Mouse (Mus musculus) ovary, postnatal 14 days (tissue): ENCODE measurements at regions not wholly inside any gene's neighbourhood (a gene's known extent, or its start where the extent isn't known, plus 50 kb on each side); places are given as distances from the start of the nearest gene placed in this dataset.
"Not testable (repeated sequence)": the region's sequence is repeated elsewhere in the genome, so short reads cannot be mapped to it uniquely, and the experiment has no call there.

Source experiments
- DNase-seq: peaks from one replicate; pipeline ENCODE4 v3.0.0; 2022; ENCODE audit warnings: low spot score

DNA sequence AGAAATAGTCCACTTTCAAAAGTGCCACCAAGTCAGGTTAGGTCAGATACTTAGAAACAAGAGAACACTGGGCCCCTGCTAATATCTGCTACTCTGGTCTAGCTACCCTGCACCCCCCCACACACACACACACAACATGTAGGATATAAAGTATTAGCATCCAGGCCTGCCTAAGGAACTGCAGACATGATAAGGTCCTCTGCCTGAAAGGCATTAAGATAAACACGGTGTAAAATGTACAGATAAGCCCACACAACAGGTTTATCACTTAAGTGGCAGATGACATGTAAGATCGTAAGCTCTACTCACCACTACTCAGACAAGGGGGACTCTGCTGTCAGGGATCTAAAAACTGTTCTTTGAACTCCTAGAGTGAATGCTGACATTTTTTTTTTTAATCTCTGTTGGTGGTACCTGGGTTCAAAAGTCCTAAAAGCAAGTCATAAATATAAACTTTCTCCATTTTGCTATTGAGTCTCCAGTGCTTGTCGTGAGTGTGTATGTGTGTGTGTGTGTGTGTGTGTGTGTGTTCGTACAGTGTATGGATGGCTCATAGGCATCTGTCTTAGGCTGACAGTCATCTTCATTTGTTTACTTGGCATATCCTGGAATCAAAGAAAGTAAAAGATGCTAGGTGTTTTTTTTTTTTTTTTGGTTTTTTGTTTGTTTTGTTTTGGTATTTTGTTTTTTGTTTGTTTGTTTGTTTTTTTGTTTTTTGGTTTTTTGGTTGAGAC, 52.2 kb downstream of the Gm9817 start:
- no peak for DNase-seq

DNA sequence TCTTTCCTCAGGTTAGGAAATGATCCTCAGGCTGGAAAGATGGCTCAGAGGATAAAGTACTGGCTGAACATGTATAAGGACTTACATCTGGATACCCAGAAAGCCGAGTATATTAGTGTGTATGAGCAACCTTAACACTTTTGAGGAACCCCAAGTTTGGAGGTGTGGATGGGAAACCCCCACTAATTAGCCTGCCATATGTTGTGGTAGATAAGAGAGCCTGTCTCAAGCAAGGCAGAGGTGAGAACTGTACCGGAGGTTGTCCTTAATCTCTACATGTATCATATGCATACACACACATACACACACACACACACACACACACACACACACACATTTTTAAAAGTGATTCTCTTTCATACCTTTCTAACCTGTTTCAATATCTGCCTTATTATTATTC, 62.1 kb downstream of the Gm9817 start:
- no peak for DNase-seq

DNA sequence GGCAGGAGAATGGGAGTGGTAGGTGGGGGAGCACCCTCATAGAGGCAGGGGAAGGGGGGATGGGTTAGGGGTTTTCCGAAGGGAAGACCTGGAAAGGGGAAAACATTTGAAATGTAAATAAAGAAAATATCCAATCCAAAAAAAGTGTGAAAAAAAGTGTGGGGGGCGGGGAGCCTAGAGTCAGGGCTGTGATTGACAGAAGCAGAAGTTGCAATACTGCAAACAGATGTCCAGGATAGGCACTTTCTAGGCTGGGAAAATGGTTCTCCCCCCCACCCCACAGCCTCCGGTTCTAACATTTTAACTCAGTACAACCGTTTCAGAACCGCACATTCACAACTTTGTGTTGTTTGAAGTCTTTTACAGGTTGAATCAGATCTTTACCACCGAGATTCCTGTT, 66.6 kb downstream of the Gm9817 start:
- no peak for DNase-seq

DNA sequence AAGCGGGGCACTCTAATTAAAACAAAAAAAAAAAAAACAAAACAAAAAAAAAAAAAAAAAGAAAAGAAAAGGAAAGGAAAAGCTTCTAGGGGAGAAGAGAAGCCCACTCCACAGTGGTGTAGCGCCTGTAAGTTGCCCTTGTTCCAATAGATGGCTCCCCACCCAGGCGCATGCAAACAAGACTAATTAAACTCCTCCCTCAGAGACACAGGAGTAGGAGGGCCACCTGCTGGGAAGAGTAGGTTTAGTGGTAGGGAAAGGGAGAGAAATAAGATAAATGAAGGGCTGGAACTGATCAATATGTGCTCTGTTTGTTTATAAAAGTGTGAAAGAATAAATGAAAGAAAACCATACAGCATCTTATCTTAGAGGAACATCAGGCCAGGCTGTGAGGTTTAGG, 77.7 kb downstream of the Gm9817 start:
- DNase-seq = no peak

DNA sequence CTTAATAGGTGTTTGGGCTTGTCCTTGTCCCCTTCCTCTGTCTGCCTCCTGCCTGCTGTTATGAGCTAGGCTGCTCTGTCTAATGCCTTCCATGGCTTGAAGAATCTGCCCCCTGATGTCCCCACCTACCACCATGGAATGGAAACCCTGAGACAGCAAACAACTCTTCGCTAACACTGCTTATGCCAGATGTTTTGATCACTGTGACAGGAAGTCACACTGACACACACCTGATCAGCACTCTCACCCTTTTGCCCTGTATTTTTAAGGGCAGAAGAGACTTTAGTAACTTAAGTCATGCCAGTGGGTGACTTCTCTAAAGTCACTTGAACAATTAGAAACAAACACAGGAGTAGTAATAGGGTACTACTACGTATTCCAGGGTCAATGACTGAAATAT, 78.5 kb downstream of the Gm9817 start:
- DNase-seq = no peak

DNA sequence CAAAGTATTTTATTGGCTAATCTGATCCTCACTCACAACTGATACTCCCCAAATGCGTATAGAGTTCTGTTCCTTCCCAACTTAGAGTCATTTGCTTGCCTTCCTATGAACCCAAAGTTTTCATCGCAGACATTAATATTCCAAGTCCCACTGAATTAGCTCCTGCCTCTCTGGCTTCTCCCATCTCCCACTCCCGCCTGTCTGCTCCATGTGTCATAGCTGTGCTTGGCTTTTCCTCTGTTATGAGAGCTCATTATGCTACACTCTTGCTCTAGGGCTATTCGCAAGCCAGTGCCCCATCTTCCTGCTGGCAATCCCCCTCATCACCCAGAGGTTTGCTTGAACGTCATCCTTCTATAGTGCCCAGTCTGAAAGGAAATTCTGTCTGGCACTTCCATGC, 81.8 kb downstream of the Gm9817 start:
- DNase-seq = no peak

DNA sequence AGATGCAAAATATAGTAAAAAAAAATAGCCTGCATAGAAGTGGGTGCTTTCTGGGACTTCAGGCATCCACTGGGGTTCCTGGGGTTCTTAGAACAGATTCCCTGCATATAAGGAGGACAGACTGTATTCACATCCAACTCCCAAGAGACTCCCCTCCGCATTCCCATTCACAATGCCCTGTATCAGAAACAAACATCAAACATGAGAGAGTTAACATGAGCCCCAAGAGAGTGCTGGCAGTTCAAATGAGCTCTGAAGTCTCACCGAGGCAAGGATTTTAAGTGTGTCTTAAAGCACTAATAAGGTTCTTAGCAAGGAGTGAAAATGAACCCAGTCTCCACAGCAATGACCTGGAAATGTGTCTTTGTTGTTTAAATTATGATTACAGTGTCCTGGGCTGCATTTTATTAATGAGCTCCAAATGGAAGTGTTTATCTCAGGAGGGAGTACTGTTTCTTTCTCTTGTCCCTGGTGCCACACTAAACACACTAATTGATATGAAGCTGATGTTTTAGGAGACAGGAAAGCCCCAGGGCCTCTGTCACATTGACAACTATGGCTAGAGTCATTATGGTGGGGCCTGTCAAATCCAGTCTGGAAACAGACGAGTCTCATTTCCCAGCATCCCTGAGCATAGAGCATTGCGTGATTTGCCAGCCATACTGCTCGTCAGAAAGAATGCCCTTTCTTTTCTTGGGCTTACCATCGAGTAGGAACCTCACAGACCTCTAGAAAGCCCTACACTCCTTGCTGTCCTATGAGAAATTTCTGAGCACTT, 85.7 kb downstream of the Gm9817 start:
- DNase-seq = no peak

GRCm38 (mm10) chr13:45165159-45165558, 86.7 kb downstream of the Gm9817 start:
- DNase-seq = no peak

DNA sequence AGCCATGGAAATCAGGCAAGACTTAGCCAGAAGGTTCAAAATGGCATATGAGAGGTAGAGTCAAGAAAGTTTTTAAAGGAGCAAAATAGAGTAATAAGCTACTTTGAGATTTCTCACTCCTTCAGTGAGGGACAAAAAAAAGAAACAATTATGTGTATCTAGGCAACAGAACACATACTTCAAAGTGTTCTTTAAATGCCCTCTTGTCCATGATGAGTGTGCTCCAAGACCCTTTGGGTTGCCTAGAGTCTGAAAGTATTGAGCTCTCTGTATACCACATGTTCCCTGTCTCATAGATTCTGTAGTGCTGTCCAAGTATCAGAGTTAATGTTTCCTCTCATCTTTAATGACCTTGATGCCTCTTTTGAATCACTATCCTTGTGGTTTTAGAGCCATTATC, 91.2 kb downstream of the Gm9817 start:
- DNase-seq = no peak

GRCm38 (mm10) chr13:45173139-45173538, 94.6 kb downstream of the Gm9817 start:
- DNase-seq = no peak

DNA sequence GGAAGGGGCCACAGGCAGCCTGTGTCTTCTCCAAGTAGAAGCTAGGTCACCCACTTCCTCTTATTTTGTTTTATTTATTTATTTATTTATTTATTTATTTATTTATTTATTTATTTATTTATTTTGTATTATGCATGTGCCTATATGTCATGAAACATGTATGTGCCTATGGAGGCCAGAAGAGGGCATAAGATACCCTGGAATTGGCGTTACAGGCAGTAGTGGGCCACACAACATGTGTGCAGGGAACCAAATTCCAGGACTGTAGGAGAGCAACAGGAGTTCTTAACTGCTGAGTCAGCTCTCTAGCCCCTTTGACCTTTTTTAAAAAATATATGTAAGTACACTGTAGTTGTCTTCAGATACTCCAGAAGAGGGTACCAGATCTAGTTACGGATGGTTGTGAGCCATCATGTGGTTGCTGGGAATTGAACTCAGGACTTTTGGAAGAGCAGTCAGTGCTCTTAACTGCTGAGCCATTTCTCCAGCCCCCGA, 97.3 kb downstream of the Gm9817 start:
- DNase-seq = not testable (repeated sequence)

GRCm38 (mm10) chr13:45181529-45182230, 103.2 kb downstream of the Gm9817 start:
- no peak for DNase-seq

GRCm38 (mm10) chr13:45189389-45189788, 110.9 kb downstream of the Gm9817 start:
- no peak for DNase-seq

DNA sequence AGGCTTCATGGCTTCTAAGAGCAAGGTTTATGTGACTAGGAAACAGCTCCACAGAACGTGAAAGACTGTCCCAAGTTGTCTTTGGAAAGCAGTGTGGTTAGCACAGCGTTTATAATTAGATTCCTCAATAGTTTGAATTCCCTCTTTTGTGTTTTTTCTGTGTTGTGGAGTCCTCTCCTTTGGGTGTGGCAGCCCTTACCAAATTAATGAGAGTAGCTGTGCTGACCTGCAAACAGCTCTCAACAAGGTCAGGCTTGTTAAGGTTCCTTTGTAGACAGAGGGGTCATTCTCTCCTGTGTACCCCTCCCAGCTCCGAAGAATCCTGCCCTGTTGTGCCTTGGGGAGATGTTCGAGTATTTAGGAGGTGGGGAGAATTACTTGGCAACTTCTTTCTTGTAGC, 111.7 kb downstream of the Gm9817 start:
- no peak for DNase-seq

DNA sequence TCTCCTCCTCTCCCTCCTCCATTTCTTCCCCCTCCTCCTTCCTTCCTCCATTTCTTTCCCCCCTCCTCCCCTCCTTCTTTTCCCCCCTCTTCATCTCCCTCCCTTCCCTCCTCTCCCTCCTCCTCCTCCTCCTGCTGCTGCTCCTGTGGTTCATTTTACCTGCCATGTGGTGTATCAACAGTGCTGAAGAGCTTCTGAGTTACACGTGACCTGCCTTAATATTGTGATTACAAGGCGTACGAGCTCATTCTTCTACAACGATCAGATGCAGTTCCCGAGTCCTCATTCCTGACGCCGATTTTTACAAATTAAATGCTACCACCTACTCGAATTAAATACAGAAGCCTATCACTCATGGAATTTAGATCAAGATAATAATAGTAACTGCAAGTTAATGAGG, 113.6 kb downstream of the Gm9817 start:
- DNase-seq = no peak

DNA sequence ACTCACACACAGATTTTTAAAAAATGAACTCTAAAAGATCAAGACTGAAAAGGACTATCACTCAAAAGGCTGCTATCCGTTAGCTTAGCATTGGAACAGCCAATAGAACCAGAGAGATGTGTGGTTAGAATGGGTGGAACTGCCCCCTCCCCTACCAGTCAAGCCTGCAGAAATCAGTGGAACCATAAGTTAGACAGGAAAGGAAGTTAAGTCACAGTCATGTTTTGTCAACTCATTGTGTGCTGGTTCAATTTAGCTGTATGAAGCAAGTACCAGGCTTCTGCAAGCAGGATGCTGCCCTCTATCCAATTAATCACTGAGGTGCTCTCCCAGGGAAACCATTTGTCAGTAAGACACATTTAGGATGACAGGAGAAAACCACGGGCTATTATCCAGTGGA, 117.1 kb downstream of the Gm9817 start:
- no peak for DNase-seq

GRCm38 (mm10) chr13:45196363-45196762, 117.9 kb downstream of the Gm9817 start:
- DNase-seq = no peak

GRCm38 (mm10) chr13:45200511-45201120, 122.1 kb downstream of the Gm9817 start:
- DNase-seq = no peak

GRCm38 (mm10) chr13:45204856-45205255, 126.4 kb downstream of the Gm9817 start:
- no peak for DNase-seq

DNA sequence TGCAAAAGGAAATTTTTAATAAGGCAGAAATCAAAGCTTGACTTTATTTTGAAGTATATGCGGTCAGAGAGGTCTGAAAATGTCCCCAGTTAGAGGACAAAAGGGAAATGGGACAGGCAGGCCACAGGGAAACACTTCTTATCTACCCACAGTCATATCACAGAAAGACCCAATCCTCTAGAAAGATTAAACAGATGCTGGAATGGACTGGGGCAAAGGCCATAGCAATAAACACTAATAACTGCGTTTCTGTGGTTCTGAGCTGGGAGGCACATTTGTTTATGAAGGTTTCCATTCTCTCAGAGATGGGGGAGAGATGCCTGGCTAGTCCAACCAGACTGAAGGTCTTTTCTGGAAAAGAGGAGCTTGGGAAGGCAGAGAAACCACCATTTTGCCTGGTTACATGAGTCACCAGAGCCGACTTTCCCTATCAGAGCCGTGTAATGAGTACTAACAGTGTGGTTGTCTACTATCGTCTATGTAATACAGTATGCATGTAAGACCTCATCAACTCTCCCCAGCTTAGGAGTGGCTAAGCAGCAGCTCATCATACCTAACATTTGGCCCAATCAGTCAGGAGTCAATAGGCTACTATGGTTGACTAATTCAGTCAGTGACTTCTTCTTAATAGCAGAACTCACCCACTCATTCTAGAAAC, 130.2 kb downstream of the Gm9817 start:
- no peak for DNase-seq

DNA sequence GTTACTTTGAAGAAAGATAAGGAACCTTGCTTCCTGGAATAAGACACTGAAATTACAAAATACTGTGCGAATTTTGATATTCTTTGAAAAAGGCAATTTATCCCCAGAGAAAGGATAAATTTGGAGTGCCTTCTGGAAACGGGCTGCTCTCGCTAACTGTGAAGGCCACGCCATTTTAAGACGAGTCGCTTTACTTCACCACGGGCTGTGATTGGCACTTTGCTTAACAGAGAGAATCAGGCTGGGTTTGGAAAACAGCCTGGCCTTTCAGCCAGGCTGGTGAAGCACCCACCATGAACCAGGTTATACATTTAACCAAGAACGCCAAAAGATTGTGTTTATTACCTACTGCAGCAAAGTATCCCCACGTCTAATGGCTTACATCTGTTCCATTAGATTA, 132.7 kb downstream of the Gm9817 start:
- DNase-seq = no peak
